Mouse (Mus musculus): ENCODE results near the gene G6pdx.
A peak's percentile ranks its signal among the peaks of the same experiment; 100 is the strongest.

The G6pdx gene

GRCm38 (mm10) chrX:74428826-74429276 lies at the start of gene G6pdx:
Gene G6pdx (minus strand): TSS chrX:74429194.
- peak; percentile 87 to 89 for DNase-seq

GRCm38 (mm10) chrX:74452773-74453172 lies 23.8 kb upstream of the G6pdx start:
- no peak for DNase-seq

GRCm38 (mm10) chrX:74451157-74451912 lies 22.3 kb upstream of the G6pdx start:
- DNase-seq = no peak

DNA sequence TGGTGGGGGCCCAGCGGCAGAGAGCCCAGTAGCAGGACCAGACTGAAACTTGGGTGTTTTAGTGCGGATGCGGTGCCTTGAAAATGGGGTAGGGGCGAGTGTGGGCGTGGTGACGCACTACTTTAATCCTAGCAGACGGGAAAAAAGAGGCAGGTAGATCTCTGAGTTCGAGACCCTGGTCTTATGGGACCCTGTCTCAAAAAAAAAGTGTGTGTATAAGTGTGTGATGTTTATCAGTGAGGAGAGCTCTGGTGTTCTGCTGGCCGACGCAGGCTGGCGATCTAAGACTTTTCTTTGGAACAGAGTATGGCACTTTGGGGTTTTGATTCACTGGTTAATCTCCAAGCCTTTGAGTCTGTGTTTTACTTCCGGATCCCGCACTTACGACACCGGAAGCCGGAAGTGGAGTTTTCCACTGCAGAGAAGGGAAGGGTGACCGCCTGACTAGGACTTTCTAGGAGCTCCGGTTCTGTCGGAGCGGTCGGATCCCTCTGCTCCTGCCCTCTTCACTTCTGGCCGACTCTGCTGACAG lies 362 bp upstream of the G6pdx start:
- peak; percentile 70 to 73 for DNase-seq

DNA sequence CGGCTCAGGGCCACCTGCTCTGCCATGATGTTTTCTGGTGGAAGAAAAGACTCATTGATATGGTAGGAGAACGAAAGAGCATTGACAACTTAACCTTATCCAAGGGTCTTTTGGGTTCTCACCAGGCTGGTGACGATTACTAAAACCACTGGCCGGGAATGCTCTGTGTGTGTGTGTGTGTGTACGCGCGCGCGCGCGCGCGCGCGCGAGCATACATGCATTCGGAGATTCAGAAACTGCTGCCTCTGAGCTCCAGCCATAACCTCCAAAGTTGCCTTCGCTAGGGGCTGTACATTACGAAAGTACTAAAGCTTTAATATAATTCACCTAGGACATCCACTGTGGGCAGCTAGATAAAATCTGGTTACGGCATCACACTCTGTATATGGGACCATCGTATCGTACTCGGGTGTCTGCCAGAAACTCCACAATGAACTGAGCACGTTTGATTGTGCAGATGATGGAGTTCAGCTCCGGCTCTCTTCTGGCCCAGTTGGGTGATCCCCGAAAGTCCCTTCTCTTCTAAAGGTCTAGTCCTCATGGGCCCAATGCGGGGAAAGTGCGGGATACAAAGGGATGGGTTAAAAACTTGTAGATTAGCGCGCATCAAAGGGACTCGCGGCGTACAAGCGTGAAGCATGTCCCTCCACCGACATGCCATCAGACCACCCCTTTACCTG lies 708 bp downstream of the G6pdx start:
- no peak for DNase-seq

- no peak for DNase-seq
Measured at GRCm38 (mm10) chrX:74427116-74427515, 1.9 kb downstream of the G6pdx start.

- DNase-seq = no peak
Measured at GRCm38 (mm10) chrX:74426256-74426655, 2.7 kb downstream of the G6pdx start.

- DNase-seq = peak; percentile 28 to 32
Measured at GRCm38 (mm10) chrX:74425195-74425594, 3.8 kb downstream of the G6pdx start.

DNA sequence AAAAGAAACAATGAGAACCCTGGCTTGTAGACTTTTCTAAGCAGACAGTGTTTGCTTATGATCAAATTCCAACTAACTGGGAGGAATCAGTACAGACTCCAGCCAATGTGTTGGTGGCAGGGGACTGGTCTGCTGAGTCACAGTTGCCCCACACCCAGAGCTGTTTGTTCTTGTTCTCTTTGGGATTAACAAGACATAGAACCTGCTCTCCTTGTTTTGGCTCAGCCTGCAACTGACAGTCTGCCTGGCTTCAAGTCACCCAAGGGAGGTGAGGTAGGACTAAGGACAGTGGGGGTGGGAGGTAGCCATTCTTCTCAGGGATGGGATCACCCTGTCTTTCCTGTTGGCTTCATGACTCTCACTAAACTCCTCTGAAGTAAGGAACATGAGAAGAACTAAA lies 4.6 kb downstream of the G6pdx start:
- no peak for DNase-seq

GRCm38 (mm10) chrX:74413377-74413776 lies 15.6 kb downstream of the G6pdx start:
- DNase-seq = peak; percentile 47 to 65

- no peak for DNase-seq
Measured at GRCm38 (mm10) chrX:74408340-74408739, 20.7 kb downstream of the G6pdx start.

DNA sequence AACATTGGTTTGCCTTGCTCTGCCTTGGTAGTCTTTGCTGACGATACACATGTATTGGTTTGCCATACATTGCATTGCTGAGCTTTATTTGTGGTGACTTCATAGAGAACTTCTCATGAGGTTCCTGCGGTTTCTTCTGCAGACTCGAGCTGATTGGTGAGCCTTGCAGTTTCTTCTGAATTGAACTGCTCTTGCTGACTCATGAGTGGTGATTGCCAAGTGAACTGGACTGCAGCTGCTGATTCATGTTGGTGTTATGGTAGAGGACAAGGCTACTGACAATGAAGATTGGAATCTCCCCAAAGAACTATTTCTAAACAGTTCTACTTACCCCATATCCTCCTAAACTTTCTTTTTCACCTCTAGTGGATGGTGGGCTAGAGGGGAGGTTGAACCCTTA lies 28.9 kb downstream of the G6pdx start:
- DNase-seq = no peak

- peak; percentile 79 to 83 for DNase-seq
Measured at GRCm38 (mm10) chrX:74392535-74393443, 36.2 kb downstream of the G6pdx start, which contains the start of the genes Fam3a and Ikbkg. Gene Fam3a (minus strand): TSS chrX:74393272. Gene Ikbkg (plus strand): TSS chrX:74393290.

GRCm38 (mm10) chrX:74388153-74388552 lies 40.8 kb downstream of the G6pdx start:
- no peak for DNase-seq

DNA sequence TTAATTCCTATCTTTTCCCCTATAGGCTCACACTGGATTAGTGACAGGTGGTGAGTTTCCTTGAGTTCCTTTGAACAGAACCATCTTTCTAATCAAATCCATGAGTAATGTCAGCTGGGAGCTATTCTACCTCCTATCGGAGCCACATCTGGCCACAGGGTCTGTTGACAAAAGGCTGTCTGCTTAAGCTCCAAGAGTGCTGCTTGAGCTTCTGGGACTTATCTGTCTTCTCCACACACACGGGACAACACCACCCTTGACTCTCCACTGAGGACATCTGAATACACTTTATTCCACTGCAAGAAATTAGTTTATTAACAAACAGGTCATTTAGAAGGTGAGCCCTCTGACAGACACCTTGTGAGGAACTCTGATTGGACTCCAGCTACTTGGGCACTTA lies 44.5 kb downstream of the G6pdx start:
- DNase-seq = no peak

DNA sequence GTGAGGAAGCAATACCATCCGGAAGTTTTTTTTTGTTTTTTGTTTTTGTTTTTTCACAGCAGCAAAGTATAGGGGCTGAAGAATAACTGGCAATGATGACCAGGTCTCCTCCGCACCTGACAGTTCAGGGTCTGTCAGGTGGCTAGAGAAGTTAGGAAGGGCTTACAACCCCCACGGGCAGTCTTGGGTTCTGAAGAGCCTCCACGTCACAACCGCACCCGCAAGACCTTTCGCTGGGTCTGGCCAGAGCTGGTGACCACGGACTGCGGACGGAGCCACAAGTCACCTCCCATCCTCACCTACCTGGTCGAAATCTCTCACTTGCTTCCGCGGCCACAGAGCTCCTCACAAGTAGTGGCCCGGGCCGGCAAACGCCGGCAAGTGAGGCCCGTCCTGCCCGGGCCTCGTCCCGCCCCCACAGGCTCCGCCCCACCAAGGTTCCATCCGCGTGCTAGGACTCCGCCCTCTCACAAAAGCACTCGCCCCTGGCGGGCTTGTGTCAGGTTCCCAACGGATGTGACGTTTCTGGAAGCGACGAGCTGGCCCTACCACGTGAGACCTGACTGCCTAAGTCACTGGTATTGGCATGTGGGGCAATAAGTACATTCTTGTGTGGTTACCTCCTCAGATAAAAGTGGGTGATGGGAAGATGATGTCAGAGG lies 56.0 kb downstream of the G6pdx start, which contains the start of the genes Ubl4a and Slc10a3:
Ubl4a (minus strand) TSS at position 331 of the 662 bp plus-strand sequence.
Slc10a3 (minus strand) TSS at position 462 of the 662 bp plus-strand sequence.
- peak; percentile 90 for DNase-seq

DNA sequence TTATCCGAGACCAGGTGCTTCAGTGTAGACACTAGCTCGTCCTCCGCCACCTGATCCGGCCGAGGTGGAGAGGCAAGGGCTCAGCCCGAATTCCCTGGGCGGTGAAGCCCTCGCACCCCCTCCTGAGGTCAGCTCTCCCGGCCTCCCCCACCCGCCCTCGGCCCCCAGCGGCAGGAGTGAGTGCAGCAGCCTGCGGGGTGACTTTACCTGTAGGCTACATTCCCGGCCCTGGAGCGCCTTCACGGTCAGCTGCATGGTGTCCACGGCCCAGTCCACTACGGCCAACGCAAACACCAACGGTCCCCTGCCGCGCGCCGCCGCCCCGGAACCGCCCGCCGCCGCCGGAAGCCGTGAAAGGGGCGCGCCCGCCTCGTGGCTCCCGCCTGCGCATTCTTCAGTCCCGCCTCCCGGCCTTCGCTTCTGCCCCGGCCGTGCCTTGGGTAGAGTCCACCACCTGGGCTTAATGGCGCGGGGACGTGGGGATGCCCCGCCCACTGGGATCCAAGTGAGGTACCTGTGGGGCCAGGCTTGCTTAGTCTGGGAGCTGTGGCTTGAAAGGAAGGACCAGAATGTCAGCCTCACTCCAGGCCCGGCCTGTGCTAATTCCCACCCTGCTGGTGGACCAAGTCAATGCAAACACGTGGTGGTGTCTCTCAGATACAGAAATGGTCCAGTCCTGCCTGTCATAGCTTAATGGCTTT lies 60.6 kb downstream of the G6pdx start:
- peak; percentile 73 to 82 for DNase-seq

- no peak for DNase-seq
Measured at GRCm38 (mm10) chrX:74367512-74367911, 61.5 kb downstream of the G6pdx start.

Data from kidney, adult 8-10 months (tissue).